Mouse (Mus musculus) small intestine, adult 2 months (tissue): ENCODE measurements around the gene Ankrd53. TPM values are rescaled to one million over a fixed set of nuclear protein-coding genes. Genes with fewer than 3 reads are reported as not detected.

Experiments
- H3K27ac ChIP-seq: fragments of 200-500 bp; 2 replicates; pipeline ENCODE4 v1.5.1; 2012; ENCODE audit warnings: low read depth, low read length, control low read depth, inconsistent platforms; ENCODE audit not compliant: insufficient read depth
- H3K27me3 ChIP-seq: fragments of 200-500 bp; 2 replicates; pipeline ENCODE4 v1.6.1; 2012; ENCODE audit warnings: mild to moderate bottlenecking, moderate library complexity, low read length, inconsistent platforms; ENCODE audit not compliant: control insufficient read depth, insufficient read depth
- H3K36me3 ChIP-seq: fragments of 200-500 bp; 2 replicates; pipeline ENCODE4 v1.6.1; 2012; ENCODE audit warnings: mild to moderate bottlenecking, low read length, control low read depth, inconsistent platforms; ENCODE audit not compliant: control insufficient read depth, insufficient read depth
- H3K4me1 ChIP-seq: fragments of 200-500 bp; 2 replicates; pipeline ENCODE4 v1.6.1; 2012; ENCODE audit warnings: low read length, inconsistent platforms, mixed read lengths; ENCODE audit not compliant: control insufficient read depth, insufficient read depth, insufficient read length
- H3K4me3 ChIP-seq: fragments of 200-500 bp; 2 replicates; pipeline ENCODE4 v1.5.1; 2012; ENCODE audit warnings: low read depth, mild to moderate bottlenecking, control low read depth, inconsistent platforms, low read length, moderate library complexity
- CTCF ChIP-seq: fragments of 200-500 bp; IDR thresholded peaks from 2 replicates; pipeline ENCODE4 v1.5.1; 2012; ENCODE audit warnings: low read depth, mild to moderate bottlenecking, control low read depth, inconsistent platforms, low read length, moderate library complexity, mixed read lengths; ENCODE audit not compliant: insufficient replicate concordance, insufficient read length; ENCODE audit errors: extremely low read depth
- POLR2A ChIP-seq: fragments of 200-500 bp; IDR thresholded peaks from 2 replicates; pipeline ENCODE4 v1.6.1; 2012; ENCODE audit warnings: low read depth, mild to moderate bottlenecking, control low read depth, inconsistent platforms, low read length, moderate library complexity
- WGBS: fragments of 180-500 bp; shearing (Covaris S2); methylation state at CpG from one replicate; pipeline ENCODE4 v1.1.7; 2018; 5-methylcytosine and 5-hydroxymethylcytosine counted together
- polyA plus RNA-seq: library from polyadenylated mRNA; depleted of rRNA; stranded (reverse); fragments of >200 nt; gene quantifications from 2 replicates; pipeline ENCODE4 v1.2.3, GENCODE M21; 2012

Gene Ankrd53
- polyA plus RNA-seq, 1 experiment, result not detected

- Histone ChIP-seq H3K27me3 (no peaks in the 10 kb centered on the region; the same call in 1 of the 2 replicates), H3K27ac (no peak overlapping the region), H3K36me3 (peaks cover 23% of the 10 kb centered on the region), H3K4me1 (peaks cover 9% of the 10 kb centered on the region), H3K4me3 (no peak overlapping the region)
- TF ChIP-seq CTCF, result no peak
- no peak for TF ChIP-seq POLR2A
- WGBS, result 68% methylated on average over 3 of the region's 3 CpGs
These were observed 4.5 kb downstream of the Ankrd53 start for GRCm38 (mm10) chr6:83766982-83767381.

DNA sequence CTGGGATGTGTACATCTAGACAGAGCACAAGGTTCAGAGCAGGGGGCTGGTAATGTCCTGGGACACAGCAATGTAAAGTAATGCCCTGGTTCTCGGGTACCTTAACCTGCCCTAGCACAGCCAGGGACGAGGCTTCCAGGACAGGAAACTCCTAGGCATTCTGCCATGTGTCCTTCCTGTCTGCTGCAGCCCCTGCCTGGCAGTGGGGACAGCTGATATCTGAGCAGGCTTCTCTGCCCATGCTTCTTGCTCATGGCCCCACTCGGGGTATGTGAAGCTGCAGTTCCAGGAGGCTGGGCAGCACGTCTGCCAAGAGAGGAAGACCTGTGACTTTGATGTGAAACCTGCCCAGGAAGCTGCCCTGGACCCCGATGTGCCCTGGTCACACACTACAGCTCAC lies 6.0 kb downstream of the Ankrd53 start:
- WGBS, result 56% methylated on average over 5 of the region's 5 CpGs
- Histone ChIP-seq H3K27ac (no peak overlapping the region), H3K36me3 (peaks cover 29% of the 10 kb centered on the region), H3K4me1 (peaks cover 3% of the 10 kb centered on the region; the same call in 1 of the 2 replicates), H3K4me3 (no peak overlapping the region), H3K27me3 (no peaks in the 10 kb centered on the region)
- TF ChIP-seq POLR2A, result no peak
- no peak for TF ChIP-seq CTCF

DNA sequence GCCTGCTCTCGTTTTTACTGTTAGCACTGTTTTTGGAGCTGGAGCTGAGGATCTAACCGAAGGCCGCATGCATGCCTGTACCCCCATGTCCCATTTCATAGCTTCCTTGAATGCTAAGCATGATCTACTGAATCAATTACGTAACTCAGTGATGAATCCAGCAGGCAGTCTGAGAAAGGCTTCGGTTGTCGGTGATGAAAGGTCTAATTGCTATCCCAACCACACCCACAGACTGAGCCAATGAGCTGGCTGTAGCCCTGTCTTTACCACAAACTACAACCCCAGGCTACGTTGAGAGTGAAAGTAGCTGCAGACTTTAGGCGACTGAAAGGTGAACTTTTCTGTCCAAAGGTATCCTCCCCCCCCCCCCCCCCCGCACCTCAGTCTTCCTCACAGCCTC lies 11.7 kb downstream of the Ankrd53 start:
- Histone ChIP-seq H3K27me3 (no peaks in the 10 kb centered on the region), H3K4me3 (peak overlapping the region; percentile 94; the same call in 1 of the 2 replicates), H3K27ac (peak overlapping the region; percentile 78), H3K36me3 (peaks cover 21% of the 10 kb centered on the region), H3K4me1 (peaks cover 5% of the 10 kb centered on the region; the same call in 1 of the 2 replicates)
- WGBS, result 23% methylated on average over 9 of the region's 9 CpGs
- TF ChIP-seq CTCF (no peak), POLR2A (no peak)

- TF ChIP-seq CTCF (no peak), POLR2A (no peak)
These were observed 12.5 kb downstream of the Ankrd53 start for GRCm38 (mm10) chr6:83774781-83775563.

GRCm38 (mm10) chr6:83775638-83776293 lies 13.3 kb downstream of the Ankrd53 start, which contains the start of gene Tex261:
TSS of gene Tex261 (minus strand) at chr6:83775813.
- under 1% methylated on average over 45 of the region's 45 CpGs for WGBS
- peak within 1 kb of the TSS; percentile 94 for H3K4me3 ChIP-seq
- H3K27me3 ChIP-seq, result no peaks in the 10 kb centered on the region
- H3K27ac ChIP-seq, result peak within 1 kb of the TSS; percentile 93
- TF ChIP-seq CTCF (peak; percentile 84), POLR2A (peak; percentile 79)
- H3K4me1 ChIP-seq, result peaks cover 5% of the 10 kb centered on the region; the same call in 1 of the 2 replicates
- H3K36me3 ChIP-seq, result peaks cover 13% of the 10 kb centered on the region

More at GRCm38 (mm10) chr6:83774781-83775563, 12.5 kb downstream of the Ankrd53 start:
- Histone ChIP-seq H3K4me3 (peak overlapping the region; percentile 94), H3K27ac (peak overlapping the region; percentile 78), H3K36me3 (peaks cover 14% of the 10 kb centered on the region), H3K4me1 (peaks cover 5% of the 10 kb centered on the region; the same call in 1 of the 2 replicates), H3K27me3 (no peaks in the 10 kb centered on the region)
- 0% methylated on average over 14 of the region's 14 CpGs for WGBS

- Histone ChIP-seq H3K4me1 (peaks cover 5% of the 10 kb centered on the region; the same call in 1 of the 2 replicates), H3K4me3 (no peak overlapping the region), H3K27ac (no peak overlapping the region), H3K36me3 (peaks cover 1% of the 10 kb centered on the region), H3K27me3 (no peaks in the 10 kb centered on the region)
- 89% methylated on average over 7 of the region's 7 CpGs for WGBS
- no peak for TF ChIP-seq POLR2A
- no peak for TF ChIP-seq CTCF
These were observed 15.9 kb downstream of the Ankrd53 start for GRCm38 (mm10) chr6:83778306-83778705.

DNA sequence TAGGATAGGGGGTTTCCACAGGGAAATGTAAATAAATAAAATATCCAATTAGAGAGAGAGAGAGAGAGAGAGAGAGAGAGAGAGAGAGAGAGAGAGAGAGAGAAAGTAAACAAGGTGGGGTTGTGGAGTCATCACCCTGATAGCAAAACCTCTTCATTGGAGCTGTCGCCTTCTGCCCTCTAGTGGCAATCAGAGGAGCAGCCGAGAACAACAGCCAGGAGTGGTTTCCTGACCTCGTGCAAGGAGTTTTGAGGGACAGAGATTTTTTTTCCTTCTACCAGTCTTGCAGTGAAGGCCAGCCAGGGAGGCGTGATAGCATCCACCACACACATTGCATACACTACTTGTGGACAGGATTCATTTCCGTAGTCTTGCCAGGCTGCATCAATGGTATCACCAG lies 16.6 kb downstream of the Ankrd53 start:
- 6% methylated on average over 5 of the region's 5 CpGs for WGBS
- TF ChIP-seq POLR2A, result no peak
- TF ChIP-seq CTCF, result peak; percentile 77; the same call in 1 of the 2 replicates
- Histone ChIP-seq H3K36me3 (no peaks in the 10 kb centered on the region), H3K27me3 (no peaks in the 10 kb centered on the region), H3K4me3 (no peak overlapping the region), H3K27ac (no peak overlapping the region), H3K4me1 (peaks cover 5% of the 10 kb centered on the region; the same call in 1 of the 2 replicates)
